8 mouse cellular contexts compared by ENCODE assay signal in the genomic region with DNA sequence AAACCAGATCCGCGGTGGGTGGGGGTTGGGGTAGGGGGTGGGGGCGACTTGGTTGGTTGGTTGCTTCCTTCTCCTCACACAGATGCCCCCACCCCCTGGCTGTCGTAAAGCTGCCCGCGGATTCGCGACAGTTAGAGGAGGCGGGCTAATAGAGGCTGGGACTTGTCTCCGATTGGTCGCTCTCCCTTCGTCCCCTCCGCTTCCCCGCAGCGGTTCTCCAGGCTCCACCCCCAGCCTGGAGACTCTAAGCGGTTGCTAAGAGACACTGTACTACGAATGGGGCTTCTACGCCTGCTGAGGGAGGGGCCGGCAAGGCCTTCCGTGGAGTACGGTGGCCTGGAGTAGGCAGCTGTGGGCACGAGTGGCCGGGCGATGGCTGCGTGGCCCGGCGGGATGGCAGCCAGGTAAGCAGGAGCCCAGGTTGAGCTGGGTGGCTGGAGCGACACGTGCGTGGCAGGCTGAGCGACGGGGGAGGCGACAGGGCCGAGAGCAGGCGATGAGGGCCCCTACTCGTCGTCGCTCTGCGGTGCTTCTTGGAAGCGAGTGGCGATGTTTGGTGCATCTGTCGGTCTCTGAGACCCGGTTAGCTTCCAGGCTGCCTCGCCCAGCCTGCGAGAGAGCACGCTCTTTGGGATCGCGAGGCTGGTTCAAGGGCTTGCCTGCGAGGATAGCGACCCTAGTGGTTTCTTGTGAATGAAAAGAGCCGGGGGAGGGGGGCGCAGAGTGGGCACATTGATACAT. TPM values are rescaled to one million over a fixed set of nuclear protein-coding genes. Genes with fewer than 3 reads are reported as not detected.
A peak's percentile ranks its signal among the peaks of the same experiment; 100 is the strongest.
DNase-seq lines count a peak whose midpoint lies in the region; ATAC-seq and TF ChIP-seq lines count a peak whose summit lies in the region.

A gene (plus strand): TSS at position 270 of the 741 bp plus-strand sequence.

- no peak for TF ChIP-seq EP300 in liver, embryonic 14.5 days (IDR thresholded peaks at IDR 0.05; ENCODE audit: low read depth)
- TF ChIP-seq EP300 in stomach, postnatal 0 days (optimal IDR thresholded peaks at IDR 0.05) = no peak

- H3K4me1 ChIP-seq in forebrain, embryonic 10.5 days = peaks cover 19% of the 10 kb centered on the region
- peaks cover 13% of the 10 kb centered on the region for H3K4me1 ChIP-seq in heart, embryonic 15.5 days (replicated peaks)
- H3K4me1 ChIP-seq in liver, embryonic 14.5 days (replicated peaks; ENCODE audit: control insufficient read depth in 2 of 2, insufficient read depth in 2 of 2, low read length in 1 of 2) = peaks cover 0 to 10% of the 10 kb centered on the region in 2 experiments; a peak in 3 of 4 replicates
- peaks cover 10% of the 10 kb centered on the region; the same call in 1 of the 2 replicates for H3K4me1 ChIP-seq in neural tube, embryonic 11.5 days (ENCODE audit: control insufficient read depth, insufficient read depth, low read length)
- peaks cover 4% of the 10 kb centered on the region; the same call in 1 of the 2 replicates for H3K4me1 ChIP-seq in stomach, postnatal 0 days (replicated peaks; ENCODE audit: control insufficient read depth, insufficient read depth)

- H3K9ac ChIP-seq in heart, embryonic 15.5 days = peak within 1 kb of the TSS; percentile 86
- peak within 1 kb of the TSS; percentile 75 for H3K9ac ChIP-seq in liver, embryonic 14.5 days (replicated peaks)
- peak within 1 kb of the TSS; percentile 82 for H3K9ac ChIP-seq in neural tube, embryonic 11.5 days (ENCODE audit: low read length)
- H3K9ac ChIP-seq in stomach, postnatal 0 days (ENCODE audit: low read length) = peak within 1 kb of the TSS; percentile 82

- no peaks in the 10 kb centered on the region for H3K27me3 ChIP-seq in forebrain, embryonic 10.5 days (ENCODE audit: poor library complexity, severe bottlenecking)
- H3K27me3 ChIP-seq in heart, embryonic 15.5 days = no peaks in the 10 kb centered on the region
- H3K27me3 ChIP-seq in liver, embryonic 14.5 days (ENCODE audit: control insufficient read depth, insufficient read depth, low read length) = no peaks in the 10 kb centered on the region
- H3K27me3 ChIP-seq in neural tube, embryonic 11.5 days (ENCODE audit: control insufficient read depth, insufficient read depth, low read length) = no peaks in the 10 kb centered on the region
- no peaks in the 10 kb centered on the region for H3K27me3 ChIP-seq in stomach, postnatal 0 days (ENCODE audit: control insufficient read depth, insufficient read depth, low read length)

- H3K4me3 ChIP-seq in forebrain, embryonic 10.5 days = peak within 1 kb of the TSS; percentile 82
- peak within 1 kb of the TSS; percentile 90 for H3K4me3 ChIP-seq in heart, embryonic 15.5 days
- peak within 1 kb of the TSS; percentile 75 to 87 for H3K4me3 ChIP-seq in liver, embryonic 14.5 days (ENCODE audit: insufficient read depth in 1 of 2, low read depth in 2 of 2, low read length in 2 of 2)
- peak within 1 kb of the TSS; percentile 70 for H3K4me3 ChIP-seq in neural tube, embryonic 11.5 days (ENCODE audit: low read depth, low read length)
- peak within 1 kb of the TSS; percentile 76 for H3K4me3 ChIP-seq in stomach, postnatal 0 days (ENCODE audit: low read depth, low read length)

- WGBS in forebrain, embryonic 10.5 days = under 1% methylated on average over 52 of the region's 52 CpGs
- under 1% methylated on average over 52 of the region's 52 CpGs for WGBS in heart, embryonic 15.5 days
- under 1% methylated on average over 51 of the region's 52 CpGs for WGBS in liver, embryonic 14.5 days (ENCODE audit: insufficient replicate concordance)
- under 1% methylated on average over 52 of the region's 52 CpGs for WGBS in neural tube, embryonic 11.5 days
- WGBS in stomach, postnatal 0 days = under 1% methylated on average over 51 of the region's 52 CpGs

- DNase-seq in CD8-positive naive resting alpha-beta T cell, adult 2 months (ENCODE audit: low read depth in 2 of 2, low spot score in 2 of 2) = peak; percentile 94 to 97
- DNase-seq in c-Kit-positive CD71-negative TER-119-negative erythroid progenitor cells, embryonic 14.5 days (ENCODE audit: low read depth) = peak; percentile 96
- peak; percentile 100 for DNase-seq in forebrain, embryonic 10.5 days (ENCODE audit: extremely low spot score, low spot score)
- DNase-seq in kidney, postnatal 25 days = peak; percentile 98 to 100
- peak; percentile 96 to 97 (median 96) for DNase-seq in liver, embryonic 14.5 days (ENCODE audit: low read depth in 3 of 3, low spot score in 3 of 3)
- DNase-seq in neural tube, embryonic 11.5 days (ENCODE audit: low spot score) = peak; percentile 99
- peak; percentile 100 for DNase-seq in stomach, postnatal 0 days (ENCODE audit: low spot score)

- no peaks in the 10 kb centered on the region for H3K9me3 ChIP-seq in forebrain, embryonic 10.5 days
- H3K9me3 ChIP-seq in heart, embryonic 15.5 days (replicated peaks) = no peaks in the 10 kb centered on the region
- H3K9me3 ChIP-seq in liver, embryonic 14.5 days (ENCODE audit: control insufficient read depth, low read length) = no peaks in the 10 kb centered on the region
- H3K9me3 ChIP-seq in neural tube, embryonic 11.5 days (ENCODE audit: control insufficient read depth, low read length) = no peaks in the 10 kb centered on the region
- H3K9me3 ChIP-seq in stomach, postnatal 0 days (ENCODE audit: control insufficient read depth, low read length) = no peaks in the 10 kb centered on the region

- H3K36me3 ChIP-seq in forebrain, embryonic 10.5 days (replicated peaks) = peaks cover 18% of the 10 kb centered on the region
- no peaks in the 10 kb centered on the region for H3K36me3 ChIP-seq in heart, embryonic 15.5 days
- H3K36me3 ChIP-seq in liver, embryonic 14.5 days (replicated peaks; ENCODE audit: control insufficient read depth, insufficient read depth, low read depth) = no peaks in the 10 kb centered on the region
- H3K36me3 ChIP-seq in neural tube, embryonic 11.5 days (ENCODE audit: control insufficient read depth, insufficient read depth, low read length) = no peaks in the 10 kb centered on the region
- H3K36me3 ChIP-seq in stomach, postnatal 0 days (ENCODE audit: control insufficient read depth, insufficient read depth, low read length) = no peaks in the 10 kb centered on the region

- TF ChIP-seq CTCF in liver, embryonic 14.5 days (IDR thresholded peaks at IDR 0.05; ENCODE audit: low read depth) = peak; percentile 51; the same call in 1 of the 2 replicates
- peak; percentile 71 for TF ChIP-seq CTCF in stomach, postnatal 0 days (IDR thresholded peaks at IDR 0.05; ENCODE audit: low read depth)

- peak; percentile 99 for ATAC-seq in heart, embryonic 15.5 days (replicated peaks; ENCODE audit: insufficient number of reproducible peaks, insufficient read depth, low FRiP score, low read depth)
- ATAC-seq in liver, embryonic 14.5 days (ENCODE audit: insufficient read depth) = peak; percentile 97
- peak; percentile 97 for ATAC-seq in neural tube, embryonic 11.5 days (ENCODE audit: insufficient read depth, low FRiP score, low TSS enrichment)
- ATAC-seq in stomach, postnatal 0 days (ENCODE audit: low FRiP score, low TSS enrichment) = peak; percentile 99

- H3K4me2 ChIP-seq in heart, embryonic 15.5 days = peak within 1 kb of the TSS; percentile 94
- H3K4me2 ChIP-seq in liver, embryonic 14.5 days (ENCODE audit: low read depth) = peak within 1 kb of the TSS; percentile 73
- peak within 1 kb of the TSS; percentile 92 for H3K4me2 ChIP-seq in neural tube, embryonic 11.5 days (ENCODE audit: low read depth)
- peak within 1 kb of the TSS; percentile 92 for H3K4me2 ChIP-seq in stomach, postnatal 0 days (replicated peaks; ENCODE audit: low read depth)

- H3K27ac ChIP-seq in forebrain, embryonic 10.5 days = peak within 1 kb of the TSS; percentile 93
- H3K27ac ChIP-seq in heart, embryonic 15.5 days = peak within 1 kb of the TSS; percentile 91
- H3K27ac ChIP-seq in liver, embryonic 14.5 days = no peak within 1 kb of the TSS
- peak within 1 kb of the TSS; percentile 85 for H3K27ac ChIP-seq in neural tube, embryonic 11.5 days (ENCODE audit: low read depth, low read length)
- peak within 1 kb of the TSS; percentile 90 for H3K27ac ChIP-seq in stomach, postnatal 0 days (replicated peaks)

RNA-seq across cellular contexts. Expression of the gene that starts here (rescaled TPM):
- 22.9 and 24.6 TPM in 2 replicates for polyA plus RNA-seq in forebrain, embryonic 10.5 days (2016; fragmentation: Nextera tagmentation; extraction: Ambion mirVana)
- 8.8 and 10.2 TPM in 2 replicates for polyA plus RNA-seq in heart, embryonic 15.5 days (2015; fragmentation: Nextera tagmentation; extraction: Ambion mirVana)
- 2.2 and 3.3 TPM in 2 replicates for polyA plus RNA-seq in liver, embryonic 14.5 days (2012; rRNA removed)
- polyA plus RNA-seq in liver, embryonic 14.5 days (2014; fragmentation: Nextera tagmentation; extraction: Ambion mirVana) = 4.3 and 5.3 TPM in 2 replicates
- polyA plus RNA-seq in neural tube, embryonic 11.5 days (2014; fragmentation: Nextera tagmentation; extraction: Ambion mirVana) = 27.5 and 29.1 TPM in 2 replicates
- 7.6 and 7.8 TPM in 2 replicates for polyA plus RNA-seq in stomach, postnatal 0 days (2015; fragmentation: Nextera tagmentation; extraction: Ambion mirVana)
